Mouse (Mus musculus) layer of hippocampus, postnatal 36 days (tissue): Measurements from ENCODE around the gene Clic6. TPM values are rescaled to one million over a fixed set of nuclear protein-coding genes. Genes with fewer than 3 reads are reported as not detected.

Experiments
- total RNA-seq, 2 experiments: library from RNA; stranded (reverse); gene quantifications; 2 replicates each; pipeline ENCODE4 v1.2.3; 2021

Gene Clic6
- total RNA-seq, 2 experiments from 2014 or later: 1.00 to 3.7 TPM

Other genes with a start within 250 kb of the Clic6 start
- 1 to 10 TPM in 1 of 2 experiments, not detected in 1; 1.3 TPM for gene Kcne2, start 193.3 kb upstream of the Clic6 start, total RNA-seq
- gene Smim11, start 184.4 kb upstream of the Clic6 start, total RNA-seq: 10 to 100 TPM; 20.2 to 21.4 TPM
- gene Fam243, start 164.3 kb upstream of the Clic6 start, total RNA-seq: not detected
- gene Kcne1, start 126.3 kb upstream of the Clic6 start, total RNA-seq: not detected
- 10 to 100 TPM; 44.8 to 46.5 TPM for gene Rcan1, start 14.9 kb upstream of the Clic6 start, total RNA-seq